In genomic region chr17:14497086-14497485, GRCm38 (mm10) we compare ENCODE assay signal across 19 mouse cellular contexts.
DNase-seq lines count a peak whose midpoint lies in the region; ATAC-seq lines count a peak whose summit lies in the region.
"Had no signal": no experiment of that assay in that cellular context is flagged by ENCODE, and none has a peak within 500 bp of the region (broad histone marks: within the 10 kb centered on the region; RNA-seq: fewer than 3 reads in every experiment).

No protein-coding gene starts in this region.

- no peak overlapping the region for H3K4me3 ChIP-seq in neural tube, embryonic 12.5 days
- H3K4me3 ChIP-seq in limb, embryonic 15.5 days: no peak overlapping the region
- H3K4me3 ChIP-seq: embryonic facial prominence, embryonic 13.5 days; forebrain, embryonic 12.5 days had no signal

- WGBS in neural tube, embryonic 12.5 days: 70% methylated on average over 15 of the region's 15 CpGs
- 11% methylated on average over 15 of the region's 15 CpGs for WGBS in limb, embryonic 15.5 days

- DNase-seq in embryo, embryonic 10 days (ENCODE audit: low spot score): peak; percentile 60
- no peak for DNase-seq in embryo, embryonic 9.5 days (ENCODE audit: extremely low spot score)
- no peak for DNase-seq in neural tube, embryonic 10.5 days (ENCODE audit: extremely low spot score, low spot score)
- peak; percentile 10 for DNase-seq in yolk sac, embryonic 10.5 days (ENCODE audit: low spot score)
- no peak for DNase-seq in layer of hippocampus, adult 9-11 months
- no peak for DNase-seq in cerebellum, postnatal 14 days
- DNase-seq: adrenal gland, postnatal 14 days; cerebellum, adult 8-10 months; heart, adult 18-20 months; kidney, adult 2 months; kidney, postnatal 36 days; lung, adult 2 months; lung, postnatal 4 days; right cerebral cortex, postnatal 25 days; thymus, postnatal 4 days had no signal

- ATAC-seq in neural tube, embryonic 12.5 days (ENCODE audit: low FRiP score, low read depth): peak; percentile 29; the same call in 1 of the 2 replicates
- ATAC-seq in limb, embryonic 15.5 days (ENCODE audit: insufficient number of reproducible peaks, low FRiP score, low TSS enrichment, low read depth): no peak

- no peak overlapping the region for H3K9ac ChIP-seq in neural tube, embryonic 12.5 days
- H3K9ac ChIP-seq in limb, embryonic 15.5 days: no peak overlapping the region
- H3K9ac ChIP-seq: embryonic facial prominence, embryonic 13.5 days; forebrain, embryonic 12.5 days had no signal

- H3K36me3 ChIP-seq in neural tube, embryonic 12.5 days: no peaks in the 10 kb centered on the region
- H3K36me3 ChIP-seq in limb, embryonic 15.5 days: no peaks in the 10 kb centered on the region
- H3K36me3 ChIP-seq: embryonic facial prominence, embryonic 13.5 days; forebrain, embryonic 12.5 days had no signal

- H3K9me3 ChIP-seq in neural tube, embryonic 12.5 days: no peaks in the 10 kb centered on the region
- H3K9me3 ChIP-seq in limb, embryonic 15.5 days: no peaks in the 10 kb centered on the region
- H3K9me3 ChIP-seq: embryonic facial prominence, embryonic 13.5 days; forebrain, embryonic 12.5 days had no signal

- H3K4me1 ChIP-seq in neural tube, embryonic 12.5 days: 0 out of 2 replicates have a peak, but pooled peaks cover 4% of the 10 kb centered on the region
- peaks cover 38% of the 10 kb centered on the region for H3K4me1 ChIP-seq in limb, embryonic 15.5 days

- H3K27me3 ChIP-seq in neural tube, embryonic 12.5 days (replicated peaks): no peaks in the 10 kb centered on the region
- H3K27me3 ChIP-seq in limb, embryonic 15.5 days: peaks cover 8% of the 10 kb centered on the region; the same call in 1 of the 2 replicates
- H3K27me3 ChIP-seq: forebrain, embryonic 12.5 days had no signal

- no peak overlapping the region for H3K27ac ChIP-seq in neural tube, embryonic 12.5 days
- H3K27ac ChIP-seq in limb, embryonic 15.5 days: no peak overlapping the region
- H3K27ac ChIP-seq: embryonic facial prominence, embryonic 13.5 days; forebrain, embryonic 12.5 days had no signal

- no peak overlapping the region for H3K4me2 ChIP-seq in neural tube, embryonic 12.5 days (replicated peaks)
- 0 out of 2 replicates have a peak overlapping the region, but pooled peaks have one; percentile 17 for H3K4me2 ChIP-seq in limb, embryonic 15.5 days
- H3K4me2 ChIP-seq: embryonic facial prominence, embryonic 13.5 days; forebrain, embryonic 12.5 days had no signal

Comparison
In these comparisons a context has a peak if more than half of its experiments do, and no peak if none do; other contexts are left out.
1. DNase-seq: peak in embryo, embryonic 10 days (single experiment) and yolk sac, embryonic 10.5 days (single experiment); none in embryo, embryonic 9.5 days (single experiment), neural tube, embryonic 10.5 days (single experiment), layer of hippocampus, adult 9-11 months (single experiment) and cerebellum, postnatal 14 days (0 of 2).